Mouse (Mus musculus) bone marrow, adult 2 months (tissue): Measurements from ENCODE around the gene Abcc9. TPM values are rescaled to one million over a fixed set of nuclear protein-coding genes. Genes with fewer than 3 reads are reported as not detected.

Experiments used
- H3K27ac ChIP-seq: fragments of 200-500 bp; 2 replicates; pipeline ENCODE4 v1.5.1; 2012; ENCODE audit warnings: low read depth, mild to moderate bottlenecking, control low read depth, inconsistent platforms, low read length; ENCODE audit not compliant: control insufficient read depth, poor library complexity, insufficient read depth
- H3K4me1 ChIP-seq: fragments of 200-500 bp; 2 replicates; pipeline ENCODE4 v1.6.1; 2011; ENCODE audit warnings: low read length; ENCODE audit not compliant: control insufficient read depth, insufficient read depth
- H3K4me3 ChIP-seq: fragments of 200-500 bp; replicated peaks from 2 replicates; pipeline ENCODE3; 2011; ENCODE audit warnings: mild to moderate bottlenecking, low read depth, low read length, control low read depth; ENCODE audit not compliant: control insufficient read depth
- CTCF ChIP-seq: fragments of 200-500 bp; IDR thresholded peaks from 2 replicates; pipeline ENCODE4 v1.5.1; 2011; ENCODE audit warnings: low read length, control low read depth; ENCODE audit not compliant: control insufficient read depth, insufficient read depth
- POLR2A ChIP-seq: fragments of 200-500 bp; IDR thresholded peaks from 2 replicates; pipeline ENCODE4 v1.6.1; 2011; ENCODE audit warnings: low read depth, mild to moderate bottlenecking, control low read depth, low read length, borderline replicate concordance; ENCODE audit not compliant: control insufficient read depth
- WGBS: fragments of 180-500 bp; shearing (Covaris S2); methylation state at CpG from one replicate; pipeline ENCODE4 v1.1.7; 2018; 5-methylcytosine and 5-hydroxymethylcytosine counted together
- polyA plus RNA-seq: library from polyadenylated mRNA; stranded (reverse); fragments of >200 nt; gene quantifications from 2 replicates; pipeline ENCODE4 v1.2.4, GENCODE M21; 2011; ENCODE audit warnings: low replicate concordance; ENCODE audit not compliant: missing spikeins, insufficient read depth, insufficient read length

The Abcc9 gene
- 2.2 and 3.8 TPM in 2 replicates for polyA plus RNA-seq

DNA sequence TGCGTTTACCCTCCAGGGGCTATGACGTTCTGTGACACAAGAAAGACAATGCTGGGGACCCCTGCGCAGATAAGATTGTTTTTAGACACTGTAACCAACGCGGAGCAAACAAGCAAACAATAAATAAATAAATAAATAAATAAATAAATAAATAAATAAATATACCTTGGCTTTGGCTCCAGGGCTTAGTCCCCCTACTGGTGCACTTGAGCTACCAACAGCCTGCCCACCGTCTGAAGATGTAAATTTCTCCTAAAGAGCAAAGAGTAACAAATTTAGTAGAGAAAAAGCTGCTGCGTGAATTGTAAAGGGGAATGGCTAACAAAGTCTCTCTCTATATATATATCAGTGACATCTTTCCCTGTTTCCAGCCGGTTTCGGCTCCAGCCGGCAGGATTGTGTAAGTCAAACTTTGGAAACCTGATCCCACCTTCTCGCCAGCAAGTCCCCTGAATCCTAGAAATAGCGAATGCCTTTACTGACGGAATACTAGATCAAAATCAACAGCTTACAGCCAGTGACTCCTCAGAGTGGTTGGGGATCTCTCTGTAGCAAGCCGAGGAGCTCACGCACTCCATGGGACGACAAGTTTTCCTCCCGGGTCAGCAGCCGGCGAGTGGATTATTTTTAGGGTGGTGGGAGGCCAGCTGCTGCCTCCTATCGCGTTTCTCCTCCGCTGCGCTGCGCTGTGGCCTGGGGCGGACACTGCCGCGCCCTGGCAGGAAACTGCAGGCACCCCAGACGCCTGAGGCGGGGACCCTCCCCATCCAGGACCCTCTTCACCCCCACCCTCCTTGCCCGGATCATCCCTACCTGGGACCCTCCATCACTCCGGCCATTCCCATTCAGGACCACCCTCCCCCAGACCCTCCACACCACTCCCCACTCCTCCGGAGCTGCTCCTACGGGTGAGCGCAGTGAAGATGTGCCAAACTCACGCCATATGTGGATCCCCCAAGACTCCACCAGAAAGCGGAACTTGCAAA lies at the start of gene Abcc9:
Abcc9 (minus strand) TSS at position 664 of the 986 bp plus-strand sequence.
- H3K27ac ChIP-seq, result no peak within 1 kb of the TSS
- WGBS, result 17% methylated on average over 36 of the region's 36 CpGs
- no peak within 1 kb of the TSS for H3K4me3 ChIP-seq
- H3K4me1 ChIP-seq, result no peaks in the 10 kb centered on the region
- no peak for TF ChIP-seq CTCF
- no peak for TF ChIP-seq POLR2A

- Histone ChIP-seq H3K27ac (no peak overlapping the region), H3K4me3 (no peak overlapping the region), H3K4me1 (peaks cover 5% of the 10 kb centered on the region; the same call in 1 of the 2 replicates)
- TF ChIP-seq CTCF (no peak), POLR2A (no peak)
- 69% methylated on average over 9 of the region's 9 CpGs for WGBS
Observed at GRCm38 (mm10) chr6:142751365-142751764, 49.2 kb upstream of the Abcc9 start.

- Histone ChIP-seq H3K4me1 (peaks cover 5% of the 10 kb centered on the region; the same call in 1 of the 2 replicates), H3K27ac (no peak overlapping the region), H3K4me3 (no peak overlapping the region)
- TF ChIP-seq POLR2A (no peak), CTCF (no peak)
- WGBS, result 27% methylated on average over 8 of the region's 8 CpGs
Observed at GRCm38 (mm10) chr6:142748057-142748708, 46.1 kb upstream of the Abcc9 start.

DNA sequence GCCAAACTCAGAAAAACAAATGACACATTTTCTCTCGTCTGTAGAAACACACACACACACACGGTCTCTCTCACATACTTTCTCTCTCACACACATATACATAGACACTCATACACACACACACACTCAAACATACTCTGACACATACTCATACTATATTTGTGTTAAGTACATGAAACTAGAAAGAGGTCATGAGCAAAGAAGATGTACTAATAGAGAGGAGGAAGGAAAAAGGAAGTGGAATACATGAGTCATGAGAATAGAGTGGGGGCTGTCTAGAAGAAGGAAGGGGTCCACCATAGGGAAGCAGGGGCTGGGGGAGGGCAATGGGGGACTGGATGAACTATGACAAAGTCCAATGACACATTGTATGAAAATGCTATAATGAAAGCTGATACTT lies 45.0 kb upstream of the Abcc9 start:
- no peak overlapping the region for H3K27ac ChIP-seq
- 17% methylated on average over 2 of the region's 2 CpGs for WGBS

GRCm38 (mm10) chr6:142746765-142747164 lies 44.6 kb upstream of the Abcc9 start:
- TF ChIP-seq CTCF, result no peak
- TF ChIP-seq POLR2A, result no peak
- H3K27ac ChIP-seq, result peak overlapping the region; percentile 68; the same call in 1 of the 2 replicates
- no peak overlapping the region for H3K4me3 ChIP-seq
- H3K4me1 ChIP-seq, result peaks cover 4% of the 10 kb centered on the region; the same call in 1 of the 2 replicates
- 30% methylated on average over 7 of the region's 7 CpGs for WGBS

More for the DNA sequence above, 45.0 kb upstream of the Abcc9 start:
- no peak overlapping the region for H3K4me3 ChIP-seq
- peaks cover 5% of the 10 kb centered on the region; the same call in 1 of the 2 replicates for H3K4me1 ChIP-seq
- TF ChIP-seq CTCF, result no peak
- TF ChIP-seq POLR2A, result no peak

DNA sequence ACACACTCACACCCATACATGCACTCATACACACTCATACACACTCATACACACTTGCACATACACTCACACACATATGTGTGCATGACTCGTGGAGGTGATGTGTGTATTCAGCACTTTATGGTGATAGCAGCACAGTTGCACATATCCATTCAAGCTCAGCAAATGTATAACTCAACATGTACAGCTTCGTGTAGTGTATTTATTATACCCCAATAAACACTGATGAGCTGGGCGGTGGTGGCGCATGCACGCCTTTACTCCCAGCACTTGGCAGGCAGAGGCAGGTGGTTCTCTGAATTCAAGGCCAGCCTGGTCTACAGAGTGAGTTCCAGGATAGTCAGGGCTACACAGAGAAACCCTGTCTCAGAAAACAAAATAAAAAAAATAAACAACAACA lies 43.4 kb upstream of the Abcc9 start:
- WGBS, result 86% methylated on average over 5 of the region's 5 CpGs
- peaks cover 1% of the 10 kb centered on the region; the same call in 1 of the 2 replicates for H3K4me1 ChIP-seq
- no peak for TF ChIP-seq POLR2A
- TF ChIP-seq CTCF, result no peak
- H3K4me3 ChIP-seq, result no peak overlapping the region
- H3K27ac ChIP-seq, result no peak overlapping the region

- no peak overlapping the region for H3K4me3 ChIP-seq
- TF ChIP-seq POLR2A, result no peak
- TF ChIP-seq CTCF, result no peak
- WGBS, result 81% methylated on average over 4 of the region's 4 CpGs
- no peak overlapping the region for H3K27ac ChIP-seq
- peaks cover 1% of the 10 kb centered on the region; the same call in 1 of the 2 replicates for H3K4me1 ChIP-seq
Observed at GRCm38 (mm10) chr6:142743193-142743592, 41.1 kb upstream of the Abcc9 start.

DNA sequence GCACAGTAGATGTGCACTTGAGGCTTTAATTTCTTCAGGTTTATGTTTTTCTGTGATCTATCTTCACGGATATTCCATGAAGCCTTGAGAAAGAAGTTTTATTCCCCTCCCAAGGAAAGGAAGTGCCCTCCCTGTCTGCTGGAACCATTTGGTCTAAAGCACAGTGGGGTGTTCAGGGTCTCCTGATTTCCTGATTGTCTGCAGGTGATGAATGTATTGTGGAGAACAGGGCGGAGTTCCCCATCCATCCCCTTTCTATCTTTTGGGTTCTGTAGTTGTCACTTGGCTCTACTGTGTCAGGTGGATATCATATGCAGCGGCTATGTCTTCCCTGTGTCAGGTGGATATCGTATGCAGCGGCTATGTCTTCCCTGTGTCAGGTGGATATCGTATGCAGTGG lies 39.6 kb upstream of the Abcc9 start:
- Histone ChIP-seq H3K4me3 (no peak overlapping the region), H3K4me1 (peaks cover 1% of the 10 kb centered on the region; the same call in 1 of the 2 replicates), H3K27ac (no peak overlapping the region)
- WGBS, result 85% methylated on average over 6 of the region's 6 CpGs
- TF ChIP-seq CTCF, result no peak
